Mouse (Mus musculus) MEL (cell line): ENCODE results near the gene Qsox2.

Source experiments
- CHD1 ChIP-seq: IDR thresholded peaks from 2 replicates; pipeline ENCODE4 v1.6.1; 2012; ENCODE audit warnings: low read depth, mild to moderate bottlenecking, inconsistent platforms, low read length, improper control_type of control experiment
- CTCF ChIP-seq, 3 experiments: IDR thresholded peaks in 2 of 3; conservative IDR thresholded peaks in 1 of 3; 2 replicates each; pipeline ENCODE4 v1.5.1; 2011 to 2012; ENCODE audit warnings: low read length in 3 of 3, low read depth in 2 of 3, mild to moderate bottlenecking in 2 of 3, improper control_type of control experiment in 1 of 3, inconsistent platforms in 1 of 3, mixed read lengths in 1 of 3, moderate library complexity in 1 of 3; ENCODE audit not compliant: control insufficient read depth in 1 of 3, insufficient read depth in 1 of 3, poor library complexity in 1 of 3, severe bottlenecking in 1 of 3
- E2F4 ChIP-seq: IDR thresholded peaks from 2 replicates; pipeline ENCODE4 v1.6.1; 2011; ENCODE audit warnings: low read depth, low read length, improper control_type of control experiment, borderline replicate concordance
- GATA1 ChIP-seq: IDR thresholded peaks from 2 replicates; pipeline ENCODE4 v1.6.1; 2011; ENCODE audit warnings: low read depth, low read length, improper control_type of control experiment
- POLR2A ChIP-seq, 2 experiments: IDR thresholded peaks; 2 replicates each; pipeline ENCODE4 v1.6.1; 2011 to 2012; ENCODE audit warnings: low read length in 2 of 2, mild to moderate bottlenecking in 2 of 2, control low read depth in 1 of 2, improper control_type of control experiment in 1 of 2, low read depth in 1 of 2, moderate library complexity in 1 of 2; ENCODE audit not compliant: control insufficient read depth in 1 of 2, insufficient read depth in 1 of 2, poor library complexity in 1 of 2
- POLR2AphosphoS2 ChIP-seq: IDR thresholded peaks from 2 replicates; pipeline ENCODE4 v1.6.1; 2011; ENCODE audit warnings: low read length, improper control_type of control experiment
- RCOR1 ChIP-seq: IDR thresholded peaks from 2 replicates; pipeline ENCODE4 v1.6.1; 2012; ENCODE audit warnings: low read depth, mild to moderate bottlenecking, inconsistent platforms, low read length, improper control_type of control experiment
- USF1 ChIP-seq: IDR thresholded peaks from 2 replicates; pipeline ENCODE4 v1.6.1; 2014; ENCODE audit warnings: low read depth, mild to moderate bottlenecking, inconsistent platforms, low read length, improper control_type of control experiment, moderate library complexity
- ZKSCAN1 ChIP-seq: IDR thresholded peaks from 2 replicates; pipeline ENCODE4 v1.6.1; 2012; ENCODE audit warnings: low read depth, mild to moderate bottlenecking, inconsistent platforms, low read length, improper control_type of control experiment, moderate library complexity
- ZMIZ1 ChIP-seq: IDR thresholded peaks from 2 replicates; pipeline ENCODE4 v1.6.1; 2012; ENCODE audit warnings: low read depth, mild to moderate bottlenecking, inconsistent platforms, low read length, improper control_type of control experiment, moderate library complexity
- ZNF384 ChIP-seq: IDR thresholded peaks from 2 replicates; pipeline ENCODE4 v1.6.1; 2012; ENCODE audit warnings: low read depth, mild to moderate bottlenecking, inconsistent platforms, low read length, improper control_type of control experiment

DNA sequence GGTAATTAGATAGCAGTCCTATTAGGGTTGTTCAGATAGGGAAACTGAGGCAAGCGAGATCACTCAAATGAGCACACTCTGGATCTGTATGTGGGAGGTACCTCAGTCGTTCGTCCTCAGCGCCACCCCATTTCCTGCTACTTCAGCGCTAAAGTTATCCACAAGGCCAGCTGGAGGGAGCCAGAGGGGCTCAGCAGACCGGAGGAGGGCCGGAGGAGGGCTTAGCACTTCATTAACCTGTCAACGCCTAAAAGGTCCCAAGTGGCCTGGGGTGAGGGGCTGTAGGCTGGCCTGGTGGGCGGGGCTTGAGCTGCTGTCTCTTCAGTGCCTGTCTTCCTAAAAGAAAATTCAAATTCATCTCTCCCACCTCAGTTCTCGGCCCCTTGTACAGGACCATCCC is 38.8 kb downstream of the Qsox2 start:
- no peak for TF ChIP-seq USF1
- TF ChIP-seq CHD1, result no peak
- no peak for TF ChIP-seq ZNF384
- no peak for TF ChIP-seq CTCF (IDR thresholded peaks at IDR 0.05 in 2 of 3, conservative IDR thresholded peaks at IDR 0.05 in 1 of 3; ENCODE audit: control insufficient read depth in 1 of 3, insufficient read depth in 1 of 3, low read depth in 2 of 3, low read length in 3 of 3, poor library complexity in 1 of 3, severe bottlenecking in 1 of 3)
- no peak for TF ChIP-seq E2F4
- TF ChIP-seq POLR2A (IDR thresholded peaks at IDR 0.05; ENCODE audit: control insufficient read depth in 1 of 2, insufficient read depth in 1 of 2, low read depth in 1 of 2, low read length in 2 of 2, poor library complexity in 1 of 2), result no peak
- no peak for TF ChIP-seq ZKSCAN1
- TF ChIP-seq ZMIZ1, result no peak
- TF ChIP-seq RCOR1, result no peak
- TF ChIP-seq GATA1, result no peak
- no peak for TF ChIP-seq POLR2AphosphoS2
